Mouse (Mus musculus) left cerebral cortex, adult 18-20 months (tissue): ENCODE measurements around the gene Tppp. TPM values are rescaled to one million over a fixed set of nuclear protein-coding genes. Genes with fewer than 3 reads are reported as not detected.

Source experiments
- total RNA-seq, 2 experiments: library from RNA; stranded (reverse); gene quantifications; 2 replicates each; pipeline ENCODE4 v1.2.3; 2021

Gene Tppp
- total RNA-seq, 2 experiments from 2014 or later = 351 to 372 TPM

Other genes with a start within 250 kb of the Tppp start
- 1 to 10 TPM; 2.4 to 2.8 TPM for gene Nkd2, start 161.8 kb upstream of the Tppp start, total RNA-seq
- under 1 TPM; 0.37 to 0.79 TPM for gene Trip13, start 71.6 kb upstream of the Tppp start, total RNA-seq
- gene Brd9, start 71.6 kb upstream of the Tppp start, total RNA-seq = 10 to 100 TPM; 75.9 to 85.0 TPM
- not detected for gene Zdhhc11, start 45.6 kb upstream of the Tppp start, total RNA-seq
- gene Cep72, start 52.9 kb downstream of the Tppp start, total RNA-seq = under 1 TPM; 0.77 to 0.84 TPM
- gene Slc9a3, start 112.0 kb downstream of the Tppp start, total RNA-seq = 1 to 10 TPM; 1.6 to 2.3 TPM
- gene Exoc3, start 199.3 kb downstream of the Tppp start, total RNA-seq = 10 to 100 TPM; 70.5 to 73.8 TPM